Mouse (Mus musculus) liver, embryonic 14.5 days (tissue): Measurements from ENCODE around the gene Gpr149. TPM values are rescaled to one million over a fixed set of nuclear protein-coding genes. Genes with fewer than 3 reads are reported as not detected.

ENCODE experiments used
- ATAC-seq: fragments of 200-750 bp; cut with Nextera tagmentation; 2 replicates; pipeline ENCODE4 v1.8.0; 2017; ENCODE audit warnings: moderate number of reproducible peaks, mild to moderate bottlenecking, moderate library complexity; ENCODE audit not compliant: insufficient read depth
- DNase-seq, 3 experiments: peaks; one replicate each; pipeline ENCODE4 v3.0.0-alpha.2; 2012 to 2013; ENCODE audit warnings: low read depth in 3 of 3, low spot score in 3 of 3
- H3K27ac ChIP-seq: fragments of 300-500 bp; sonication (generic); 2 replicates; pipeline ENCODE4 v1.5.1; 2014; ENCODE audit warnings: moderate library complexity, mild to moderate bottlenecking, control low read depth, inconsistent platforms
- H3K27me3 ChIP-seq: fragments of 300-500 bp; sonication (generic); 2 replicates; pipeline ENCODE4 v1.6.1; 2014; ENCODE audit warnings: mild to moderate bottlenecking, low read length, moderate library complexity; ENCODE audit not compliant: control insufficient read depth, insufficient read depth
- H3K36me3 ChIP-seq: fragments of 300-500 bp; sonication (generic); replicated peaks from 2 replicates; pipeline ENCODE4 v1.6.1; 2014; ENCODE audit warnings: low read depth; ENCODE audit not compliant: control insufficient read depth, insufficient read depth
- H3K4me1 ChIP-seq, 2 experiments: fragments of 200-500 bp in 1 of 2; fragments of 300-500 bp in 1 of 2; sonication (generic) in 1 of 2; replicated peaks; 2 replicates each; pipeline ENCODE4 v1.6.1; 2012 to 2014; ENCODE audit warnings: antibody characterized with exemption in 1 of 2, inconsistent platforms in 1 of 2, low read length in 1 of 2; ENCODE audit not compliant: control insufficient read depth in 2 of 2, insufficient read depth in 2 of 2
- H3K4me2 ChIP-seq: fragments of 300-500 bp; sonication (generic); 2 replicates; pipeline ENCODE4 v1.6.1; 2014; ENCODE audit warnings: low read depth, mild to moderate bottlenecking, control low read depth, moderate library complexity
- H3K4me3 ChIP-seq, 2 experiments: fragments of 200-500 bp in 1 of 2; fragments of 300-500 bp in 1 of 2; sonication (generic) in 1 of 2; 2 replicates each; pipeline ENCODE4 v1.5.1; 2012 to 2014; ENCODE audit warnings: low read depth in 2 of 2, low read length in 2 of 2, mild to moderate bottlenecking in 2 of 2, control low read depth in 1 of 2, inconsistent platforms in 1 of 2, moderate library complexity in 1 of 2; ENCODE audit not compliant: insufficient read depth in 1 of 2
- H3K9ac ChIP-seq: fragments of 300-500 bp; sonication (generic); replicated peaks from 2 replicates; pipeline ENCODE4 v1.6.1; 2014; ENCODE audit warnings: mild to moderate bottlenecking, control low read depth, moderate library complexity
- H3K9me3 ChIP-seq: fragments of 300-500 bp; sonication (generic); 2 replicates; pipeline ENCODE4 v1.6.1; 2016; ENCODE audit warnings: low read length, mixed read lengths; ENCODE audit not compliant: control insufficient read depth
- CTCF ChIP-seq: IDR thresholded peaks from 2 replicates; pipeline ENCODE4 v1.5.1; 2016; ENCODE audit warnings: antibody characterized with exemption, low read depth, control low read depth
- EP300 ChIP-seq: IDR thresholded peaks from 2 replicates; pipeline ENCODE4 v1.6.1; 2016; ENCODE audit warnings: antibody characterized with exemption, low read depth
- WGBS: fragments of 180-500 bp; shearing (Covaris S2); extraction: QIAGEN DNeasy Blood & Tissue Kit; methylation state at CpG from one replicate; pipeline ENCODE4 v1.1.7; 2014; ENCODE audit not compliant: insufficient replicate concordance; 5-methylcytosine and 5-hydroxymethylcytosine counted together
- polyA plus RNA-seq, 2 experiments: library from polyadenylated mRNA; depleted of rRNA in 1 of 2; stranded (reverse) in 1 of 2; unstranded in 1 of 2; fragments of >200 nt; fragmentation: Nextera tagmentation in 1 of 2; extraction: Ambion mirVana in 1 of 2; gene quantifications; 2 replicates each; pipeline versions ENCODE4 v1.2.1 to v1.2.3; 2012 to 2014

Gpr149 gene
- polyA plus RNA-seq, 2 experiments = not detected

DNA sequence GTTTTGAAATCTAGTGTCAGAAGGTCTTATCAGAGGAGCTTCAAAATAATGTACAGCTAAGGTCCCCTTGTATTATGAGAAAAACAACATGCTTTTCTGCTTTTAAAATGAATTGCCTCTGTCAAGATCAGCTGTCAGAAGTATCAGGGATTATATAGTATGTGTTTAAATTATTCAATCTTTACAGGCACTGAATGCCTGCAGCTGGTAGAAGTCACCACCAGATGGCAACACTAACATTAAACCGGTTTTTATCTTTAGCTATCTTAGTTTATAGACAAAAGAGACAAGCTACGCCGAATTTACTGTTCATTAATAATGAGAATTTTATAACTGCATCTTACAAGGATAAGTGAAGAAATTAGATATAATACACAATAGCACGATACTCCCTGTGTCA is 77.8 kb downstream of the Gpr149 start:
- H3K4me1 ChIP-seq = no peaks in the 10 kb centered on the region
- ATAC-seq (no peak), DNase-seq (no peak)
- 37% methylated on average over 4 of the region's 4 CpGs for WGBS
- no peaks in the 10 kb centered on the region for H3K9me3 ChIP-seq
- H3K4me3 ChIP-seq = no peak overlapping the region
- no peaks in the 10 kb centered on the region for H3K27me3 ChIP-seq
- no peak overlapping the region for H3K9ac ChIP-seq
- no peak overlapping the region for H3K4me2 ChIP-seq
- no peaks in the 10 kb centered on the region for H3K36me3 ChIP-seq
- TF ChIP-seq CTCF (no peak), EP300 (no peak)
- no peak overlapping the region for H3K27ac ChIP-seq

DNA sequence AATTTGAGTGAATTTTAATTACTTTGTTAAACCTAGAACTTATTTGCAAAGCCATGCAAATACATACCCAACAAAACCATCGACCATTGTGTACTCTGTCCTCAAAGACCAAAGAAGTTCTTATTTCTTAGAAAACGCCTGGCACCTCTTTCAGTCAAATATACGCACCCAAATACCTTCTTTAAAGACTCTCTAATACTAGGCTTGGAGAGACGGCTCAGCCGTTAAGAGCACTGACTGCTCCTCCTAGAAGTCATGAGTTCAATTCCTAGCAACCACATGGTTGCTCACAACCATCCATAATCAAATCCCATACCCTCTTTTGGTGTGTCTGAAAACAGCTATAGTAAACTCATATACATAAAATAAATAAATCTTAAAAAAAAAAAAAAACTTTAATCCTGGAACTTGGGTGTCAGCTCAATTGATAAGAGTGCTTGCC is 97.7 kb downstream of the Gpr149 start:
- H3K4me1 ChIP-seq = peaks cover 8 to 11% of the 10 kb centered on the region in 2 experiments
- H3K9ac ChIP-seq = no peak overlapping the region
- DNase-seq = no peak
- H3K4me3 ChIP-seq = peak overlapping the region; percentile 93 to 99
- peak overlapping the region; percentile 73 for H3K4me2 ChIP-seq
- TF ChIP-seq CTCF = no peak
- TF ChIP-seq EP300 = no peak
- no peaks in the 10 kb centered on the region for H3K36me3 ChIP-seq
- no peak for ATAC-seq
- 38% methylated on average over 5 of the region's 5 CpGs for WGBS
- no peaks in the 10 kb centered on the region for H3K9me3 ChIP-seq
- no peaks in the 10 kb centered on the region for H3K27me3 ChIP-seq
- H3K27ac ChIP-seq = no peak overlapping the region

DNA sequence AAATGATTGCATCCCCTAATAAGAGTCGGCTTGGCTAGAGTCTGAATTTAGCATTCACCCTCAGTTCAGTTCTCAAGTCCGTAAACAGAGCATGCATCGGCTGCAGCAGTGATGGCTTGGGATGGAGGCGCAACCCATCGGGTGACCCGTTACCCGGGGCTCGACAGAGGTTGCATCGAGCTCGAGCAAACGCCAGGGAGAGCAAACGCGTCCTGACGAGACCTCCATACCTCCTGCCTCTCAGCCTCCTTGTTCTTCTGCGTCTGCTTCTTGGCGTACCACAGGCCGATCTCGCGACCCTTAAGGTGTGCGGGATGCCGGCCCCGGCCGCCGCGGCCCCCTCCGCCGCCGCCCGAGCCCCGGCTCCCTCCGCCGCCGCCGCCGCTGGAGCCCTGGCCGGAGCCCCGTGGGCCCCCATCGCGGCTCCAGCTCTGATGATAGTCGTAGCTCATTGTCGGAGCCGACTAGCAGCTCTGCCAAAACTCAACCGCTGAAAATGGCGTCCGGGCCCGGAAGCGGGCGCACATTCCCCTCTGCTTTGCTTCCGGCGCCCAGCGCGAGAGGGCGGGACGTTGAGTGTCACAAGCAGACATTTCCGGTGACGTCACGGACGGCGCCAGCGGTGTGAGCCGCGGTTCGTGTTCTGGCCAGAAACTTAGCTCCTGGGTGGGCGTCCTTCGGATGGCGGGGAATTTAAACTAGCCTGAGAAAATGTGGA is 98.3 kb downstream of the Gpr149 start, which contains the start of gene Dhx36:
Gene Dhx36 (minus strand): TSS at position 517 of the 718 bp plus-strand sequence.
- H3K4me2 ChIP-seq = peak within 1 kb of the TSS; percentile 73
- H3K9me3 ChIP-seq = no peaks in the 10 kb centered on the region
- no peaks in the 10 kb centered on the region for H3K27me3 ChIP-seq
- under 1% methylated on average over 60 of the region's 66 CpGs for WGBS
- peak within 1 kb of the TSS; percentile 89 for H3K9ac ChIP-seq
- peak within 1 kb of the TSS; percentile 93 to 99 for H3K4me3 ChIP-seq
- H3K4me1 ChIP-seq = peaks cover 8 to 11% of the 10 kb centered on the region in 2 experiments
- peak within 1 kb of the TSS; percentile 46 for H3K27ac ChIP-seq
- DNase-seq (peak; percentile 83 to 87 (median 84)), ATAC-seq (peak; percentile 95)
- peaks cover 2% of the 10 kb centered on the region for H3K36me3 ChIP-seq
- TF ChIP-seq EP300 = no peak
- no peak for TF ChIP-seq CTCF

DNA sequence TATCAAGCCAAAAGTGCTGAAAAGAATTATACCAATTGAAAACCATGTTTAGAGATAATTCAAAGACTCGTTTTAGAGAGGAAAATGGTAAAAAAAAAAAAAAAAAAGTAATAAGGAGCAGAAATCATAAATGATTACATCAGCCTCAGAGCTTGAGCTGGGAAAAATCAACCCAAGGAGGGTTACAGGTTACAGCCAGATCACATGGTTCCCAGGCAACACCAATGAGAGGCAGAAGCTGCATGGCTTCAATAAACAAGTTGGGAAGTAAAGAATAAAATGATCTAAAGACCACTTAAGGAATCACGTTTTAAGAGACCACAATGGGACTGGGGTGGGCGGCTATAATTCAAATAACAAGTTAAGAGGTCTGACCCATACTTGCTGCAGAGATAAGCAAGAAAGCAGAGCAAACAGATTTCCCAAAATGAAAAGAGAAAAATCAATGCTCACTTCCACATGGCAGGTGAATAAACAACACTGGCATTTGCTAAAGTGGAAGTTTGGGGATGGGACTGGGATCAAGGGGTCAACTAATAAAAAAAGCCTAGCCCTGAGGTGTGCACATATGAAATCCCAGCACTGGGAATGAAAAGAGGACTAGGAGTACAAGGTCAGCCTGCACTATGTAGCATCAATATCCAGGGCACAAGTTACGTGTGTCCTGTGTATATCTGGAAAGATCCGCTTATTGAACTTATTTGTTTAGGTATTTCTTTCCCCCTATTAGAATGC is 99.6 kb downstream of the Gpr149 start:
- 56% methylated on average over 5 of the region's 5 CpGs for WGBS
- no peaks in the 10 kb centered on the region for H3K9me3 ChIP-seq
- ATAC-seq (no peak), DNase-seq (no peak)
- no peak for TF ChIP-seq CTCF
- no peak for TF ChIP-seq EP300
- H3K27me3 ChIP-seq = no peaks in the 10 kb centered on the region
- peaks cover 13% of the 10 kb centered on the region for H3K36me3 ChIP-seq
- peak overlapping the region; percentile 13 to 93; a peak in 3 of 4 replicates for H3K4me3 ChIP-seq
- H3K4me2 ChIP-seq = peak overlapping the region; percentile 73
- no peak overlapping the region for H3K27ac ChIP-seq
- peak overlapping the region; percentile 89; the same call in 1 of the 2 replicates for H3K9ac ChIP-seq
- peaks cover 8 to 11% of the 10 kb centered on the region in 2 experiments for H3K4me1 ChIP-seq

DNA sequence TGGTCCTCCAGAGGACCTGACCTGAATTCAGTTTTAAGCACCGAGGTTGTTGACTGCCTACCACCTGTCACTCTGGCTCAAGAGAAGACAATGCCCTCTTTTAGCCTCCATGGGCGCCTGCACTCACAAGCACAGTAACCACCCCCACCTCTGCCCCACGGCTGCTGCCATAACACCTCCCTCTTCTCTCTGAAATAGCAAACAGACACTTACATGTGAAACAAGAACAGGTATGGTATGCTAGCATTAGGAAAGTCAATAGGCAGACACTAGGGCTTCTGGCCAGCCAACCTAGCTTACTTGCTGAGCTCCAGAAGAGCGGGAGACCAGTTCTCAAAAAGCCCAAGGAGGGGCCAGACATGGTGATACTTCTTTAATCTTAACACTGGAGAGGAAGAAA is 105.6 kb downstream of the Gpr149 start:
- ATAC-seq (no peak), DNase-seq (no peak)
- no peak overlapping the region for H3K27ac ChIP-seq
- H3K27me3 ChIP-seq = no peaks in the 10 kb centered on the region
- WGBS = 78% methylated on average over 4 of the region's 4 CpGs
- no peaks in the 10 kb centered on the region for H3K4me1 ChIP-seq
- no peak for TF ChIP-seq EP300
- TF ChIP-seq CTCF = no peak
- no peaks in the 10 kb centered on the region for H3K9me3 ChIP-seq
- H3K36me3 ChIP-seq = peaks cover 22% of the 10 kb centered on the region
- no peak overlapping the region for H3K4me3 ChIP-seq
- H3K9ac ChIP-seq = no peak overlapping the region
- no peak overlapping the region for H3K4me2 ChIP-seq
